ENCODE assay signal across 9 mouse cellular contexts in genomic region chr12:76765901-76766630, GRCm38 (mm10). TPM values are rescaled to one million over a fixed set of nuclear protein-coding genes. Genes with fewer than 3 reads are reported as not detected.
DNase-seq lines count a peak whose midpoint lies in the region; ATAC-seq lines count a peak whose summit lies in the region.
"Had no signal": no experiment of that assay in that cellular context is flagged by ENCODE, and none has a peak within 500 bp of the region (broad histone marks: within the 10 kb centered on the region; RNA-seq: fewer than 3 reads in every experiment).

No protein-coding gene starts in this region.

- H3K4me3 ChIP-seq in brown adipose tissue, adult 24 weeks (ENCODE audit: insufficient read depth, low read depth, low read length): peak overlapping the region; percentile 99
- peak overlapping the region; percentile 58 for H3K4me3 ChIP-seq in forebrain, embryonic 15.5 days
- peak overlapping the region; percentile 80 for H3K4me3 ChIP-seq in midbrain, embryonic 10.5 days

- intact Hi-C loops in left cerebral cortex, postnatal 10 days (cut with DNase I): no loop called here

- no peaks in the 10 kb centered on the region for H3K27me3 ChIP-seq in forebrain, embryonic 15.5 days
- no peaks in the 10 kb centered on the region for H3K27me3 ChIP-seq in midbrain, embryonic 10.5 days (ENCODE audit: low read depth, poor library complexity, severe bottlenecking)

- H3K4me2 ChIP-seq in forebrain, embryonic 15.5 days (replicated peaks): peak overlapping the region; percentile 51

- no peaks in the 10 kb centered on the region for H3K36me3 ChIP-seq in forebrain, embryonic 15.5 days
- no peaks in the 10 kb centered on the region for H3K36me3 ChIP-seq in midbrain, embryonic 10.5 days

- H3K9ac ChIP-seq in forebrain, embryonic 15.5 days (replicated peaks): peak overlapping the region; percentile 63

- H3K9me3 ChIP-seq in forebrain, embryonic 15.5 days: no peaks in the 10 kb centered on the region
- H3K9me3 ChIP-seq in midbrain, embryonic 10.5 days (replicated peaks): no peaks in the 10 kb centered on the region

- WGBS in forebrain, embryonic 15.5 days: 35% methylated on average over 20 of the region's 20 CpGs
- whole genome bisulfite sequencing in midbrain, embryonic 10.5 days: 35% methylated on average over 20 of the region's 20 CpGs

- H3K27ac ChIP-seq in brown adipose tissue, adult 24 weeks (replicated peaks; ENCODE audit: low read depth, low read length): peak overlapping the region; percentile 99
- H3K27ac ChIP-seq in forebrain, embryonic 15.5 days (replicated peaks): peak overlapping the region; percentile 73
- H3K27ac ChIP-seq in midbrain, embryonic 10.5 days (replicated peaks): peak overlapping the region; percentile 95

- H3K4me1 ChIP-seq in brown adipose tissue, adult 24 weeks (ENCODE audit: control insufficient read depth, insufficient read depth, insufficient read length, low read length): peaks cover 5% of the 10 kb centered on the region; the same call in 1 of the 2 replicates
- H3K4me1 ChIP-seq in forebrain, embryonic 15.5 days: peaks cover 15% of the 10 kb centered on the region
- peaks cover 14% of the 10 kb centered on the region for H3K4me1 ChIP-seq in midbrain, embryonic 10.5 days

- ATAC-seq in forebrain, embryonic 15.5 days (replicated peaks): peak; percentile 42

- peak; percentile 20 to 29 for DNase-seq in left cerebral cortex, adult 18-20 months (ENCODE audit: low spot score in 2 of 2)
- DNase-seq in left cerebral cortex, postnatal 10 days (ENCODE audit: extremely low spot score in 1 of 2, low spot score in 2 of 2): no peak
- peak; percentile 34 for DNase-seq in layer of hippocampus, adult 9-11 months
- no peak for DNase-seq in midbrain, embryonic 10.5 days (ENCODE audit: low spot score)
- no peak for DNase-seq in retina, embryonic 14.5 days (ENCODE audit: low spot score)
- no peak for DNase-seq in gastrocnemius, adult 18-20 months (ENCODE audit: low spot score)

RNA-seq across cellular contexts. Expression of gene Fntb, which starts 0.7 kb away (rescaled TPM):
- total RNA-seq in left cerebral cortex, adult 18-20 months (2021): 10 to 100 TPM; 26.9 to 28.4 TPM
- 10 to 100 TPM; 27.7 to 28.1 TPM for total RNA-seq in left cerebral cortex, postnatal 10 days (2021)
- polyA plus RNA-seq in brown adipose tissue, adult 24 weeks (2012; ENCODE audit: insufficient read depth, insufficient read length, missing spikeins): 17.9 and 20.7 TPM in 2 replicates
- 33.2 and 35.1 TPM in 2 replicates for polyA plus RNA-seq in forebrain, embryonic 15.5 days (2015; fragmentation: Nextera tagmentation; extraction: Ambion mirVana)
- 49.4 and 49.9 TPM in 2 replicates for polyA plus RNA-seq in midbrain, embryonic 10.5 days (2016; fragmentation: Nextera tagmentation; extraction: Ambion mirVana)
- total RNA-seq in gastrocnemius, adult 18-20 months (2021): 10 to 100 TPM; 11.7 to 12.1 TPM

RNA-seq across cellular contexts. Expression of gene Churc1, which starts 0.7 kb away (rescaled TPM):
- 10 to 100 TPM; 35.8 TPM for total RNA-seq in left cerebral cortex, adult 18-20 months (2021)
- 10 to 100 TPM; 46.5 to 50.0 TPM for total RNA-seq in left cerebral cortex, postnatal 10 days (2021)
- polyA plus RNA-seq in brown adipose tissue, adult 24 weeks (2012; ENCODE audit: insufficient read depth, insufficient read length, missing spikeins): 161 and 173 TPM in 2 replicates
- 108 and 122 TPM in 2 replicates for polyA plus RNA-seq in forebrain, embryonic 15.5 days (2015; fragmentation: Nextera tagmentation; extraction: Ambion mirVana)
- 117 and 123 TPM in 2 replicates for polyA plus RNA-seq in midbrain, embryonic 10.5 days (2016; fragmentation: Nextera tagmentation; extraction: Ambion mirVana)
- total RNA-seq in gastrocnemius, adult 18-20 months (2021): 10 to 100 TPM; 56.7 to 60.1 TPM

RNA-seq across cellular contexts. Expression of gene Gpx2, which starts 29.3 kb away (rescaled TPM):
- under 1 TPM; 0.35 to 0.37 TPM for total RNA-seq in left cerebral cortex, adult 18-20 months (2021)
- under 1 TPM; 0.62 to 0.69 TPM for total RNA-seq in left cerebral cortex, postnatal 10 days (2021)
- not detected in 2 replicates for polyA plus RNA-seq in brown adipose tissue, adult 24 weeks (2012; ENCODE audit: insufficient read depth, insufficient read length, missing spikeins)
- not detected in 2 replicates for polyA plus RNA-seq in forebrain, embryonic 15.5 days (2015; fragmentation: Nextera tagmentation; extraction: Ambion mirVana)
- not detected in 2 replicates for polyA plus RNA-seq in midbrain, embryonic 10.5 days (2016; fragmentation: Nextera tagmentation; extraction: Ambion mirVana)
- total RNA-seq in gastrocnemius, adult 18-20 months (2021): not detected
- total RNA-seq: adrenal gland, postnatal 36 days had no signal

RNA-seq across cellular contexts. Expression of gene Sptb, which starts 55.7 kb away (rescaled TPM):
- total RNA-seq in left cerebral cortex, adult 18-20 months (2021): 100 to 1,000 TPM in 1 of 2 experiments, 10 to 100 TPM in 1; 93.9 to 100 TPM
- total RNA-seq in left cerebral cortex, postnatal 10 days (2021): 10 to 100 TPM; 51.1 to 52.3 TPM
- polyA plus RNA-seq in brown adipose tissue, adult 24 weeks (2012; ENCODE audit: insufficient read depth, insufficient read length, missing spikeins): 1.1 and 1.3 TPM in 2 replicates
- 1.1 and 1.2 TPM in 2 replicates for polyA plus RNA-seq in forebrain, embryonic 15.5 days (2015; fragmentation: Nextera tagmentation; extraction: Ambion mirVana)
- 3.7 and 3.8 TPM in 2 replicates for polyA plus RNA-seq in midbrain, embryonic 10.5 days (2016; fragmentation: Nextera tagmentation; extraction: Ambion mirVana)
- total RNA-seq in gastrocnemius, adult 18-20 months (2021): 100 to 1,000 TPM; 158 to 172 TPM

RNA-seq across cellular contexts. Expression of gene Rab15, which starts 56.6 kb away (rescaled TPM):
- 100 to 1,000 TPM; 245 to 266 TPM for total RNA-seq in left cerebral cortex, adult 18-20 months (2021)
- total RNA-seq in left cerebral cortex, postnatal 10 days (2021): 100 to 1,000 TPM; 188 to 199 TPM
- polyA plus RNA-seq in brown adipose tissue, adult 24 weeks (2012; ENCODE audit: insufficient read depth, insufficient read length, missing spikeins): not detected in 2 replicates
- polyA plus RNA-seq in forebrain, embryonic 15.5 days (2015; fragmentation: Nextera tagmentation; extraction: Ambion mirVana): 23.9 and 26.7 TPM in 2 replicates
- polyA plus RNA-seq in midbrain, embryonic 10.5 days (2016; fragmentation: Nextera tagmentation; extraction: Ambion mirVana): 14.5 and 14.6 TPM in 2 replicates
- total RNA-seq in gastrocnemius, adult 18-20 months (2021): 1 to 10 TPM; 1.7 to 3.1 TPM

Comparison
In these comparisons a context has a peak if more than half of its experiments do, and no peak if none do; other contexts are left out.
1. DNase-seq: peak in left cerebral cortex, adult 18-20 months (2 of 2) and layer of hippocampus, adult 9-11 months (single experiment); none in left cerebral cortex, postnatal 10 days (0 of 2), midbrain, embryonic 10.5 days (single experiment), retina, embryonic 14.5 days (single experiment) and gastrocnemius, adult 18-20 months (single experiment).
2. Peak in every context shown above with its lines, with median percentiles within 50 percentile points of each other: H3K27ac ChIP-seq and H3K4me3 ChIP-seq.